Mouse (Mus musculus): ENCODE results near the gene Als2. TPM values are rescaled to one million over a fixed set of nuclear protein-coding genes. Genes with fewer than 3 reads are reported as not detected.

The Als2 gene
- total and polyA plus RNA-seq, 3 experiments = 13.4 to 41.0 (median 25.0) TPM

DNA sequence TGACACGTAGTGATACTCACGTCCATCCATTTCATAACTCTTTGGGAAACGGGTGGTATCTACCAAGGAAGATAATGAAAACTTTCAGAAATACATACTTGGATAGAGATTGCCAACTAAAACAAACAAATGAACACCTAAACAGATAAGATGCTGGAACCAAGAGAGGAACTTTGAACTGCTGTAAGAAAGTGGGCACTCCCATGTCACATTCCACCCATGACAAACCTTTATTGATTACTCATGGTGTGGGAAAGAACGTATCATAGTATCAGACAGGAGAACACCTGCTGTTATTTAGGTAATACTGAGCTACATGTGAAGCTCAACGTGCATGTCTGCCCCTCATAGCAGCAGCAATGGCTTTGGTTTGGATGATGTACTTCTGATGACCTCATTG lies 111.5 kb downstream of the Als2 start:
- dilution Hi-C loops (cut with MboI; ENCODE audit: extremely low pct_ligation_motif_present, extremely low pct_unique_long_range_greater_than_20kb, low sequenced_read_pairs) = no loop called here
- no peak overlapping the region for H3K4me2 ChIP-seq (ENCODE audit: insufficient read depth, low read depth, poor library complexity, severe bottlenecking)
- in situ Hi-C loops (cut with MboI; ENCODE audit: low pct_ligation_motif_present, low pct_unique_long_range_greater_than_20kb, low sequenced_read_pairs) = loop anchor here (25.0 kb wide), 1 partner anchor 363 kb away; no protein-coding TSS in a partner anchor

DNA sequence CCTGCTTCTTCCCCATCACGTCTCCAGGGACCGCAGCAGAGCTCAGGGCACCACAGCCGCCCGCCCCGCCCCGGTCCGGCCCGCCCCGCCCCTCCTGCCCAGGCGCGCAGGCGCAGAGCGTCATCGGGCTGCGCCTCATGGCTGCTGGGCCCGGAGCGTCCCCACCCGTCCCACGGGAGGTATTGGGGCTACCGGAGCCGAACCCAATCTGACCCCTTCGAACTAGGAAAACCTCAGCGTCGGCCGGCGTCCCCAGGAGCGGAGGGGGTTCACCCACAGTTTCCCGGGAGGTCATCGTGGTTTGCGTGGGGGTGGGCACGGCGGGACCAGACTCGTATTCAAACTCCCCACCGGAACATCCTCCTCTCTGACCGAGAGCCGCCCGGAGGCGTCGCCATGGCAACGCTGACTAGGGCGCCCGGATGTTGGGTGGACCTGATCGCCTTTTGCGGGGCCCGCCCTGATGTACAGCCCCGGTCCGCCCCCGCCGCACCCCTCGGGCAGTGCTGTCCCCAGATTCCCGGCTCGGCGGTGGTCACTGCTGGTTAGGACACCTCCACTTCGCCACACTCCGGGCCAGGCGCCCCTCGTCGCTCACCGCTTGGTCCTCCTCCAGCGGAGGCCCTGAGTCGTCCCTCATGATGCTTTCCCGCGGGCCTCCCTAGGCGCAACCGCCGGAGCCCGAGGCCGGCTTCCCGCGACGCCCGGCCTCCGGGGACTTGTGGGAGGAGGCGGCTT lies 117.1 kb downstream of the Als2 start, which contains the start of gene Tmem237:
Tmem237 (minus strand) TSS at position 689 of the 738 bp plus-strand sequence.
- Histone ChIP-seq H3K79me2 (replicated peaks; ENCODE audit: control insufficient read depth, extremely low read depth, insufficient read depth, poor library complexity, severe bottlenecking) (no peaks in the 10 kb centered on the region), H3K4me3 (replicated peaks in 1 of 3; ENCODE audit: low read depth in 2 of 3, low read length in 2 of 3, poor library complexity in 1 of 3) (peak within 1 kb of the TSS; percentile 68 to 77 (median 74)), H3K36me3 (replicated peaks in 1 of 2; ENCODE audit: control insufficient read depth in 1 of 2, insufficient read depth in 1 of 2, low read length in 1 of 2) (peaks cover 0 to 3% of the 10 kb centered on the region in 2 experiments), H3K4me2 (ENCODE audit: insufficient read depth, low read depth, poor library complexity, severe bottlenecking) (peak within 1 kb of the TSS; percentile 68), H3K9ac (ENCODE audit: insufficient read depth, low read depth) (peak within 1 kb of the TSS; percentile 69), H3K27ac (ENCODE audit: insufficient read depth, low read depth) (no peak within 1 kb of the TSS), H3K4me1 (ENCODE audit: control insufficient read depth in 1 of 2, insufficient read depth in 2 of 2) (peaks cover 0 to 14% of the 10 kb centered on the region in 2 experiments; a peak in 3 of 4 replicates), H3K9me3 (replicated peaks; ENCODE audit: low read length) (no peaks in the 10 kb centered on the region), H3K27me3 (replicated peaks) (no peaks in the 10 kb centered on the region)
- dilution Hi-C loops (cut with MboI; ENCODE audit: extremely low pct_ligation_motif_present, extremely low pct_unique_long_range_greater_than_20kb, low sequenced_read_pairs) = no loop called here
- in situ Hi-C loops (cut with MboI; ENCODE audit: low pct_ligation_motif_present, low pct_unique_long_range_greater_than_20kb, low sequenced_read_pairs) = no loop called here
- TF ChIP-seq ETS1 (conservative IDR thresholded peaks at IDR 0.05; ENCODE audit: low read depth, low read length) = no peak
- TF ChIP-seq HCFC1 (IDR thresholded peaks at IDR 0.05; ENCODE audit: low read depth, low read length) = peak; percentile 74
- no peak for TF ChIP-seq MAFK (IDR thresholded peaks at IDR 0.05; ENCODE audit: insufficient replicate concordance, low read length)
- TF ChIP-seq NELFE (IDR thresholded peaks at IDR 0.05; ENCODE audit: low read depth, low read length) = peak; percentile 65; the same call in 1 of the 2 replicates
- no peak for TF ChIP-seq ZC3H11A (IDR thresholded peaks at IDR 0.05; ENCODE audit: low read depth, low read length)
- TF ChIP-seq MXI1 (IDR thresholded peaks at IDR 0.05; ENCODE audit: low read depth, low read length) = peak; percentile 96
- peak; percentile 37 for TF ChIP-seq TCF12 (IDR thresholded peaks at IDR 0.05; ENCODE audit: low read depth, low read length)
- TF ChIP-seq ZMIZ1 (IDR thresholded peaks at IDR 0.05; ENCODE audit: low read depth, low read length) = peak; percentile 11; the same call in 1 of the 2 replicates
- TF ChIP-seq JUND (conservative IDR thresholded peaks at IDR 0.05; ENCODE audit: low read depth, low read length) = no peak
- 0 out of 2 replicates have a peak, but pooled peaks have one; percentile 27 for TF ChIP-seq MAX (IDR thresholded peaks at IDR 0.05; ENCODE audit: low read length)
- TF ChIP-seq IRF4 (IDR thresholded peaks at IDR 0.05; ENCODE audit: low read depth, low read length) = 0 out of 2 replicates have a peak, but pooled peaks have one; percentile 1
- peak; percentile 78; the same call in 1 of the 2 replicates for TF ChIP-seq UBTF (IDR thresholded peaks at IDR 0.05; ENCODE audit: low read depth, low read length)
- no peak for TF ChIP-seq BHLHE40 (IDR thresholded peaks at IDR 0.05; ENCODE audit: low read depth, low read length)
- TF ChIP-seq USF2 (conservative IDR thresholded peaks at IDR 0.05; ENCODE audit: low read depth, low read length) = no peak
- peak; percentile 88 for TF ChIP-seq POLR2A (IDR thresholded peaks at IDR 0.05; ENCODE audit: low read depth, low read length)
- peak; percentile 12; the same call in 1 of the 2 replicates for TF ChIP-seq KAT2A (IDR thresholded peaks at IDR 0.05; ENCODE audit: insufficient replicate concordance, low read length)
- peak; percentile 88 for TF ChIP-seq SIN3A (IDR thresholded peaks at IDR 0.05; ENCODE audit: low read length)
- TF ChIP-seq PAX5 (IDR thresholded peaks at IDR 0.05; ENCODE audit: low read length) = no peak
- no peak for TF ChIP-seq POLR2AphosphoS2 (IDR thresholded peaks at IDR 0.05; ENCODE audit: low read depth, low read length)
- no peak for TF ChIP-seq ELF1 (IDR thresholded peaks at IDR 0.05; ENCODE audit: low read depth, low read length)
- TF ChIP-seq NRF1 (IDR thresholded peaks at IDR 0.05; ENCODE audit: low read depth, low read length) = peak; percentile 84
- DNase-seq (ENCODE audit: extremely low read depth) = peak; percentile 87

More for the DNA sequence above, 111.5 kb downstream of the Als2 start:
- no peak overlapping the region for H3K4me3 ChIP-seq (replicated peaks in 1 of 3; ENCODE audit: low read depth in 2 of 3, low read length in 2 of 3, poor library complexity in 1 of 3)
- no peaks in the 10 kb centered on the region for H3K79me2 ChIP-seq (replicated peaks; ENCODE audit: control insufficient read depth, extremely low read depth, insufficient read depth, poor library complexity, severe bottlenecking)
- DNase-seq (ENCODE audit: extremely low read depth) = no peak
- no peak for TF ChIP-seq RAD21 (IDR thresholded peaks at IDR 0.05; ENCODE audit: low read depth, low read length)
- H3K9me3 ChIP-seq (replicated peaks; ENCODE audit: low read length) = no peaks in the 10 kb centered on the region
- H3K27me3 ChIP-seq (replicated peaks) = no peaks in the 10 kb centered on the region
- H3K36me3 ChIP-seq (replicated peaks in 1 of 2; ENCODE audit: control insufficient read depth in 1 of 2, insufficient read depth in 1 of 2, low read length in 1 of 2) = no peaks in the 10 kb centered on the region
- H3K4me1 ChIP-seq (ENCODE audit: control insufficient read depth in 1 of 2, insufficient read depth in 2 of 2) = peaks cover 0 to 5% of the 10 kb centered on the region in 2 experiments; a peak in 3 of 4 replicates
- H3K27ac ChIP-seq (ENCODE audit: insufficient read depth, low read depth) = no peak overlapping the region
- H3K9ac ChIP-seq (ENCODE audit: insufficient read depth, low read depth) = no peak overlapping the region
